ENCODE assay signal across 11 mouse cellular contexts in the genomic region with DNA sequence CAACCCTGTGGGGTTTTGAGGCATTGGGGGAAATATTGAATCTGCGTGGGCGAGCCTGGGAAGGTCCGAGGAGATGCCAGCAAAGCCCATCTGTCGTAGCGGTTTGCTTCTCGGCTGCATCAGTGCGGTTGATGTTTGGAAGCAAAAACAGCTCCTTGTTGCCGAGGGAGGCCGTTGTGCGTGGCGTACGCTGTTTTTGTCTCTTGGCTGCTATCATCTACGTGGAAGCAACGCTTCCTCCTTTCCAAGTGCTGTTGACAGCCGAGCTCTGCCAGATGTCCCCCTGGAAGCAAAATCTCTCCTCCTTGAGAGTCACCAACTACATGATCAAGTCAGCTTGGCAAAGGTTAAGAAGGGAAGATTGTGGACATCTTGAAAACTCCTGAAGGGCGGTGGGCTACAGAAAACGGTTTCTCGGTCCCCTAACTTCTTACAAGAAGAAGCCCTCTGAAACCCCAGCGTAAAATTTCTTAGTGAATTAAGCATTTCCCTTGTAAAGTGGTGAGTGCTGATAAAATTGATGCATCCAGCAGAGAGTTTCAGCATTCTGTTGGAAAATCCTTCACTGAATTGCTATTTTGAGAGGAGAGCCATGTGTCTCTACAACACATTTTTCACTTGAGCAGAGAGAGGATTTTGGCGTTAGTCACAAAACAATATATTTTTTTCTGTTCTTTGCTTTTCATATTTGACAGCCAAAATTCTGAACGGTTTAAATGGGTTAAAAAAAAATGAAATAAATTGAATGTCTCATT. TPM values are rescaled to one million over a fixed set of nuclear protein-coding genes. Genes with fewer than 3 reads are reported as not detected.
DNase-seq lines count a peak whose midpoint lies in the region; ATAC-seq and TF ChIP-seq lines count a peak whose summit lies in the region.
"Had no signal": no experiment of that assay in that cellular context is flagged by ENCODE, and none has a peak within 500 bp of the region (broad histone marks: within the 10 kb centered on the region; RNA-seq: fewer than 3 reads in every experiment).

No protein-coding gene starts in this region.

- no peaks in the 10 kb centered on the region for H3K4me1 ChIP-seq in heart, adult 2 months (ENCODE audit: control insufficient read depth, insufficient read depth, low read length)
- H3K4me1 ChIP-seq in heart, embryonic 12.5 days (replicated peaks), result peaks cover 11% of the 10 kb centered on the region
- H3K4me1 ChIP-seq: kidney, embryonic 15.5 days had no signal

- TF ChIP-seq CTCF in heart, adult 2 months (IDR thresholded peaks at IDR 0.05), result no peak

- DNase-seq in heart, adult 2 months, result peak; percentile 28
- peak; percentile 73 to 79 for DNase-seq in cerebellum, postnatal 10 days
- peak; percentile 37 for DNase-seq in layer of hippocampus, adult 9-10 months (ENCODE audit: low spot score)
- DNase-seq in right cerebral cortex, postnatal 10 days (ENCODE audit: low spot score in 2 of 2), result peak; percentile 82 to 92
- no peak for DNase-seq in adrenal gland, postnatal 4 days (ENCODE audit: low spot score in 2 of 2)
- no peak for DNase-seq in spleen, adult 12 weeks (ENCODE audit: low spot score)
- DNase-seq in adrenal gland, adult 2 months, result no peak
- DNase-seq: liver, postnatal 0 days had no signal

- WGBS in heart, adult 2 months, result 56% methylated on average over 21 of the region's 21 CpGs
- WGBS in heart, embryonic 12.5 days, result 60% methylated on average over 21 of the region's 21 CpGs

- H3K9ac ChIP-seq in heart, adult 2 months (ENCODE audit: low read depth, low read length), result no peak overlapping the region
- H3K9ac ChIP-seq in heart, embryonic 12.5 days, result no peak overlapping the region
- H3K9ac ChIP-seq: kidney, embryonic 15.5 days; liver, postnatal 0 days had no signal

- H3K4me2 ChIP-seq in heart, embryonic 12.5 days, result no peak overlapping the region
- H3K4me2 ChIP-seq: kidney, embryonic 15.5 days had no signal

- no peak for TF ChIP-seq EP300 in heart, adult 2 months (IDR thresholded peaks at IDR 0.05; ENCODE audit: insufficient read depth, low read depth, low read length)

- no peak overlapping the region for H3K4me3 ChIP-seq in heart, adult 2 months
- H3K4me3 ChIP-seq in heart, embryonic 12.5 days, result no peak overlapping the region
- H3K4me3 ChIP-seq: kidney, embryonic 15.5 days had no signal

- no peaks in the 10 kb centered on the region for H3K36me3 ChIP-seq in heart, adult 2 months (ENCODE audit: control insufficient read depth, insufficient read depth, low read length)
- H3K36me3 ChIP-seq in heart, embryonic 12.5 days, result peaks cover 60% of the 10 kb centered on the region

- 0 out of 2 replicates have a peak, but pooled peaks cover 3% of the 10 kb centered on the region for H3K9me3 ChIP-seq in heart, embryonic 12.5 days (replicated peaks)

- no peak for ATAC-seq in heart, embryonic 12.5 days (ENCODE audit: insufficient number of reproducible peaks, low FRiP score)
- ATAC-seq: liver, postnatal 0 days had no signal

- intact Hi-C loops in heart, adult 2 months (cut with DNase I), result no loop called here

- H3K27ac ChIP-seq in heart, adult 2 months, result peak overlapping the region; percentile 9; the same call in 1 of the 2 replicates
- no peak overlapping the region for H3K27ac ChIP-seq in heart, embryonic 12.5 days (ENCODE audit: poor library complexity, severe bottlenecking)
- H3K27ac ChIP-seq: kidney, embryonic 15.5 days had no signal

- no peaks in the 10 kb centered on the region for H3K27me3 ChIP-seq in heart, adult 2 months (ENCODE audit: control insufficient read depth, insufficient read depth, low read length)
- no peaks in the 10 kb centered on the region for H3K27me3 ChIP-seq in heart, embryonic 12.5 days (replicated peaks)
- H3K27me3 ChIP-seq: kidney, embryonic 15.5 days had no signal

- no peaks in the 10 kb centered on the region for H3K79me2 ChIP-seq in heart, adult 2 months (replicated peaks; ENCODE audit: control insufficient read depth, insufficient read depth, low read length)

- TF ChIP-seq POLR2A in heart, adult 2 months (IDR thresholded peaks at IDR 0.05; ENCODE audit: insufficient read depth, low read depth, low read length), result no peak

RNA-seq across cellular contexts. Expression of gene Mtnr1a, which starts 46.8 kb away (rescaled TPM):
- total RNA-seq in heart, adult 2 months (2021), result not detected
- not detected in 2 replicates for polyA plus RNA-seq in heart, adult 2 months (2012; rRNA removed)
- polyA plus RNA-seq in heart, embryonic 12.5 days (2016; fragmentation: Nextera tagmentation; extraction: Ambion mirVana), result not detected in 2 replicates
- under 1 TPM in 1 of 2 experiments, not detected in 1; 0.36 TPM for total RNA-seq in adrenal gland, postnatal 4 days (2021)
- not detected for total RNA-seq in adrenal gland, adult 2 months (2021)
- not detected in 2 replicates for polyA plus RNA-seq in adrenal gland, adult 2 months (2012; rRNA removed)
- total RNA-seq: gastrocnemius, postnatal 4 days had no signal

Comparison
In these comparisons a context has a peak if more than half of its experiments do, and no peak if none do; other contexts are left out.
1. DNase-seq: peak in heart, adult 2 months (2 of 2), cerebellum, postnatal 10 days (2 of 2), layer of hippocampus, adult 9-10 months (single experiment) and right cerebral cortex, postnatal 10 days (2 of 2); none in adrenal gland, postnatal 4 days (0 of 2), spleen, adult 12 weeks (single experiment) and adrenal gland, adult 2 months (single experiment).